Comparison of ENCODE assay signal across 8 mouse cellular contexts in the genomic region with DNA sequence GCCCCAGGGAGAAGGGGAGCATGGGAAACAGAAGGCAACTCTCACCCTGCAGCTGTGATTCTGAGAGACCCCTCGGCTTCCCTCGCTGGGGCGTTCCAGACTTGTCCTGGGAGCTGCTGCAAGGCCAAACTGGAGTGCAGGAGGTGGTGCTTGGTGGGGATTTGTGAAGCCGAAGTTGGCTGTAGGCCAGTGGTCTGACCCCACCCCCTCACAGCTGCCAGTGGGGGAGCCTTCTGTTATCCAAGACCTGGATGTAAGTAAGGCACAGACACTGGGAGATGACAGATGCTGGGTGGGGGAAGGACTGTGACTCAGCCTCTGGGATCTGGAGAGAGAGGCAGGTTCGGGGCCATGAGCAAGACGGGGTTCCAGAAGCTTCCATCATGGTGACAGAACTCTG. TPM values are rescaled to one million over a fixed set of nuclear protein-coding genes. Genes with fewer than 3 reads are reported as not detected.
DNase-seq lines count a peak whose midpoint lies in the region; ATAC-seq and TF ChIP-seq lines count a peak whose summit lies in the region.

No protein-coding gene starts in this region.

- no peaks in the 10 kb centered on the region for H3K36me3 ChIP-seq in forebrain, postnatal 0 days (ENCODE audit: insufficient read depth)
- H3K36me3 ChIP-seq in liver, postnatal 0 days (replicated peaks; ENCODE audit: insufficient read depth, low read length), result no peaks in the 10 kb centered on the region
- H3K36me3 ChIP-seq in stomach, embryonic 16.5 days (ENCODE audit: control insufficient read depth, insufficient read depth, low read length), result no peaks in the 10 kb centered on the region

- H3K4me2 ChIP-seq in forebrain, postnatal 0 days (ENCODE audit: low read depth), result no peak overlapping the region
- H3K4me2 ChIP-seq in liver, postnatal 0 days (ENCODE audit: low read depth, low read length), result no peak overlapping the region
- no peak overlapping the region for H3K4me2 ChIP-seq in stomach, embryonic 16.5 days (ENCODE audit: low read depth, low read length)

- peak; percentile 58 for ATAC-seq in forebrain, postnatal 0 days
- no peak for ATAC-seq in liver, postnatal 0 days
- ATAC-seq in stomach, embryonic 16.5 days (ENCODE audit: insufficient read depth, low FRiP score), result peak; percentile 84
- no peak for ATAC-seq in CD4-positive, CD25-positive, alpha-beta regulatory T cell, adult 4 months

- 21% methylated on average over 6 of the region's 6 CpGs for WGBS in forebrain, postnatal 0 days
- WGBS in liver, postnatal 0 days (ENCODE audit: insufficient replicate concordance), result 57% methylated on average over 6 of the region's 6 CpGs
- 22% methylated on average over 6 of the region's 6 CpGs for WGBS in stomach, embryonic 16.5 days

- DNase-seq in frontal cortex, postnatal 14 days (ENCODE audit: low spot score in 2 of 2), result peak; percentile 31 to 38
- DNase-seq in frontal cortex, postnatal 25 days (ENCODE audit: low spot score in 2 of 2), result no peak
- DNase-seq in NIH3T3 (ENCODE audit: low read depth), result peak; percentile 75
- DNase-seq in forebrain, postnatal 0 days, result peak; percentile 38
- DNase-seq in heart, postnatal 4 days, result peak; percentile 87
- DNase-seq in liver, postnatal 0 days, result peak; percentile 30

- H3K4me1 ChIP-seq in forebrain, postnatal 0 days (ENCODE audit: insufficient read depth), result no peaks in the 10 kb centered on the region
- H3K4me1 ChIP-seq in liver, postnatal 0 days (ENCODE audit: insufficient read depth), result 0 out of 2 replicates have a peak, but pooled peaks cover 3% of the 10 kb centered on the region
- peaks cover 8% of the 10 kb centered on the region; the same call in 1 of the 2 replicates for H3K4me1 ChIP-seq in stomach, embryonic 16.5 days (ENCODE audit: control insufficient read depth, insufficient read depth, low read length)

- H3K4me3 ChIP-seq in forebrain, postnatal 0 days (ENCODE audit: low read depth, low read length), result no peak overlapping the region
- H3K4me3 ChIP-seq in liver, postnatal 0 days (ENCODE audit: low read depth, low read length), result no peak overlapping the region
- no peak overlapping the region for H3K4me3 ChIP-seq in stomach, embryonic 16.5 days (replicated peaks; ENCODE audit: low read length)

- H3K9me3 ChIP-seq in forebrain, postnatal 0 days (ENCODE audit: low read length), result no peaks in the 10 kb centered on the region
- no peaks in the 10 kb centered on the region for H3K9me3 ChIP-seq in liver, postnatal 0 days (ENCODE audit: low read length)
- H3K9me3 ChIP-seq in stomach, embryonic 16.5 days (replicated peaks; ENCODE audit: control insufficient read depth, low read length), result no peaks in the 10 kb centered on the region

- TF ChIP-seq EP300 in liver, postnatal 0 days (IDR thresholded peaks at IDR 0.05; ENCODE audit: low read depth), result no peak

- H3K9ac ChIP-seq in forebrain, postnatal 0 days, result no peak overlapping the region
- no peak overlapping the region for H3K9ac ChIP-seq in liver, postnatal 0 days (replicated peaks)
- peak overlapping the region; percentile 2; the same call in 1 of the 2 replicates for H3K9ac ChIP-seq in stomach, embryonic 16.5 days (ENCODE audit: low read length)

- no peak overlapping the region for H3K27ac ChIP-seq in forebrain, postnatal 0 days (ENCODE audit: low read depth, low read length)
- no peak overlapping the region for H3K27ac ChIP-seq in liver, postnatal 0 days (ENCODE audit: low read depth)
- peak overlapping the region; percentile 27; the same call in 1 of the 2 replicates for H3K27ac ChIP-seq in stomach, embryonic 16.5 days (ENCODE audit: low read length)

- H3K27me3 ChIP-seq in forebrain, postnatal 0 days (ENCODE audit: insufficient read depth, low read length), result no peaks in the 10 kb centered on the region
- H3K27me3 ChIP-seq in liver, postnatal 0 days (ENCODE audit: insufficient read depth, low read length), result no peaks in the 10 kb centered on the region
- no peaks in the 10 kb centered on the region for H3K27me3 ChIP-seq in stomach, embryonic 16.5 days (ENCODE audit: control insufficient read depth, insufficient read depth, low read length)

- no peak for TF ChIP-seq CTCF in forebrain, postnatal 0 days (IDR thresholded peaks at IDR 0.05; ENCODE audit: low read depth)
- no peak for TF ChIP-seq CTCF in liver, postnatal 0 days (IDR thresholded peaks at IDR 0.05; ENCODE audit: low read depth)

RNA-seq across cellular contexts. Expression of a gene that starts 7.0 kb away (rescaled TPM):
- total RNA-seq in forebrain, postnatal 0 days (2014; rRNA removed), result 28.2 and 30.7 TPM in 2 replicates
- polyA plus RNA-seq in forebrain, postnatal 0 days (2015; fragmentation: Nextera tagmentation; extraction: Ambion mirVana), result 6.4 and 9.6 TPM in 2 replicates
- total RNA-seq in heart, postnatal 4 days (2021), result 10 to 100 TPM; 13.9 to 16.5 TPM
- polyA plus RNA-seq in liver, postnatal 0 days (2015; fragmentation: Nextera tagmentation; extraction: Ambion mirVana), result 5.8 and 6.0 TPM in 2 replicates
- 22.1 and 25.6 TPM in 2 replicates for polyA plus RNA-seq in stomach, embryonic 16.5 days (2015; fragmentation: Nextera tagmentation; extraction: Ambion mirVana)
- polyA plus RNA-seq in CD4-positive, CD25-positive, alpha-beta regulatory T cell, adult 4 months (2017; shearing (Covaris generic)), result under 1 TPM in 1 of 2 experiments, not detected in 1; 0.05 TPM

RNA-seq across cellular contexts. Expression of a gene that starts 46.8 kb away (rescaled TPM):
- total RNA-seq in forebrain, postnatal 0 days (2014; rRNA removed), result 2.7 and 3.0 TPM in 2 replicates
- 2.6 and 4.2 TPM in 2 replicates for polyA plus RNA-seq in forebrain, postnatal 0 days (2015; fragmentation: Nextera tagmentation; extraction: Ambion mirVana)
- under 1 TPM; 0.43 to 0.52 TPM for total RNA-seq in heart, postnatal 4 days (2021)
- polyA plus RNA-seq in liver, postnatal 0 days (2015; fragmentation: Nextera tagmentation; extraction: Ambion mirVana), result not detected in 2 replicates
- polyA plus RNA-seq in stomach, embryonic 16.5 days (2015; fragmentation: Nextera tagmentation; extraction: Ambion mirVana), result 0.44 and 0.55 TPM in 2 replicates
- not detected for polyA plus RNA-seq in CD4-positive, CD25-positive, alpha-beta regulatory T cell, adult 4 months (2017; shearing (Covaris generic))

Comparison
In these comparisons a context has a peak if more than half of its experiments do, and no peak if none do; other contexts are left out.
1. DNase-seq: peak in frontal cortex, postnatal 14 days (2 of 2), NIH3T3 (single experiment), forebrain, postnatal 0 days (single experiment), heart, postnatal 4 days (single experiment) and liver, postnatal 0 days (single experiment); none in frontal cortex, postnatal 25 days (0 of 2).
2. ATAC-seq: peak in forebrain, postnatal 0 days (single experiment) and stomach, embryonic 16.5 days (single experiment); none in liver, postnatal 0 days (single experiment) and CD4-positive, CD25-positive, alpha-beta regulatory T cell, adult 4 months (single experiment).